Mouse (Mus musculus) heart, postnatal 14 days (tissue): ENCODE measurements around the gene Emx2. TPM values are rescaled to one million over a fixed set of nuclear protein-coding genes. Genes with fewer than 3 reads are reported as not detected.

ENCODE experiments used
- DNase-seq, 2 experiments: peaks; one replicate each; pipeline ENCODE4 v3.0.0; 2021 to 2022
- intact Hi-C: fragments of 180-260 bp; cut with DNase I; formaldehyde crosslinking; loops from one replicate; pipeline ENCODE4 v1.15.1; 2025
- total RNA-seq, 2 experiments: library from RNA; stranded (reverse); gene quantifications; 2 replicates each; pipeline ENCODE4 v1.2.3; 2021

The Emx2 gene
- total RNA-seq, 2 experiments from 2014 or later = not detected

- no peak for DNase-seq
- intact Hi-C loops = no loop called here
These were observed 3.6 kb downstream of the Emx2 start for GRCm38 (mm10) chr19:59461481-59462421.

DNA sequence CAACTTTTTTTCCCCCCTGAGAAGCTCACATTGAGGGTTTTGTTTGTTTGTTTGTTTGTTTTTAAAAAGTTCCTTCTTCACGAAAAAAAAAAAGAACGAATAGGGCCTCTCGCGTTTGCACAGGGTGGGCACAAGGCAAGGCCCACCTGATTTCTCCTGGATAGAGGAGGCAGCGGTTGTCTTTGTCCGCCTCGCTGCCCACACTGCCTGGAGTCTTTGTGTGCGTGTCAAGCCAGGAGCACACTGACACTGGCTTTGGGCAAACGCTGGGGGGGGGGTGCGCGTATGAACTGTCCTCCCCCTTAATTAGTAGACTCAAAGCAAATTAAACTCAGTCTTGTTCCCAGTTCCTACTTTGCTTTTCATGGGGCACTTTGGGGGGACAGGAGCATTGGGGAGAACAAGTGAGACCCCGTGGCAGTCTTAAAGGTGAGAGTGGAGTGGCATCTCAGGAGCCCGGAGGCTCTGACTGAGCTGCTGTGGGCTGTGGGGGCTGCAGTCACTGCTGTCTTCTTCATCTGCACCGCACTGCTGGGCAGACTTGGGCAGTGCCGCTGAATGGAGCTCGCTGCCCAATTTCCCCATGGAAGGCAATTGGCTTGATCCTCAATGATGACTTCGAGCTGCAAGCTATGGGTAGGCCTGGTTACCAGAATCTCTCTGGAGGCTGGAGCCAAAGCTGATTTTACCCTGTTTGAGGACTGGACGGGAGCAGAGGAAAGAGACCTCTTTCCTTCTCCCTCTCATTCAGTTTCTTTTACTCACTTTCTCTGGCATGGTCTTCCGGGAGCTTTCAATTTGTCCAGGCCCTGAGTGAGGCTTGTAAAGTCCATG is 4.5 kb downstream of the Emx2 start:
- intact Hi-C loops = no loop called here

DNA sequence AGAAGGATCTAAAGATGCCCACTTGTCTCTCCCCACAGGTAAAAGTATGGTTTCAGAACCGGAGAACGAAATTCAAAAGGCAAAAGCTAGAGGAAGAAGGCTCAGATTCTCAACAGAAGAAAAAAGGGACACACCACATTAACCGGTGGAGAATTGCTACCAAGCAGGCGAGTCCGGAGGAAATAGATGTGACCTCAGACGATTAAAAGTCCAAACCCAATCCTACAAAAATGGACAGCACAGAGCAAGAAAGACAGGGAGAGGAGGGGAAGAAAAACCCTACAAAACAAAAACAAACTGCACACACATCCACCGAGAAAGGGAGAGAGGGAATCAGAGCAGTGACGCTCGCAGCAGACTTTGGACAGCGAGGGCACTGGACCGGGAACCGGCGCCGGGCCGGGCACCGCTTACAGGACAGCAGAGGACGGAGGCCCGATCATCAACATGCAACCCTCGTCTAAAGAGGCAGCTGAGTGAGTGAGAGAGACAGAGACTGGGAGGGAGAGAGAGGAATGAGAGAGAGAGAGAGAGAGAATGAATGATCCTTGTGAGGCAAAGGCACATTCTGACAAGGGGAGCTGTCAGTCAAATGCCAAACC is 5.8 kb downstream of the Emx2 start:
- intact Hi-C loops = no loop called here
- no peak for DNase-seq

More for the DNA sequence above, 4.5 kb downstream of the Emx2 start:
- DNase-seq = no peak

GRCm38 (mm10) chr19:59465281-59465680 is 7.1 kb downstream of the Emx2 start:
- intact Hi-C loops = no loop called here
- DNase-seq = no peak

- intact Hi-C loops = no loop called here
- no peak for DNase-seq
These were observed 7.7 kb downstream of the Emx2 start for GRCm38 (mm10) chr19:59465751-59466410.

DNA sequence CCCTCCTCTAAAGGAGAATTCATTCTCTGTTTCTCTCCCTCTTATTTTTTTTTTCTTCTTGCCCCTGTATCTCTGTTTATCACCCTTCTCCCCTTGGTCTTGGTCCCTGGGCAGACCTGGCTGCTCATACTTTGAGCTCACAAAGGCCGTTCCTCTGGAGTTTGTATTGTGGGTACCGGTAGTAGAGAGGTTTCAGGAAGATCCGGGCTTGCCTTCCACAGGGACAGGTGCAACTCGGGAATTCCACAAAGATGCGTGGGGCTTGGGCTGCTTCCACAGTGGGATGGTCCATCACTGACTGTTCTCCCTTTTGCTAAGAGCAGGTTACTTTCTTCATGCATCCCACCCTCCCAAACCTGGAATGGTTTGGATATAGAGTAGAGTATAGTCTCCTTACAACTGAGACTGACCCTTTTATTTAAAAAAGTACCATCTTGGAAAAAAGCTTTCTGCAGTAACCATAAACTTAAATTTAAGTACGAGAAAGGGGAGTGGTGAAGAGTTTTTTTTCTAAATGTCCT is 8.3 kb downstream of the Emx2 start:
- intact Hi-C loops = no loop called here
- DNase-seq = no peak

- DNase-seq = no peak
- intact Hi-C loops = no loop called here
These were observed 8.8 kb downstream of the Emx2 start for GRCm38 (mm10) chr19:59467016-59467412.

- no peak for DNase-seq
- intact Hi-C loops = no loop called here
These were observed 9.4 kb downstream of the Emx2 start for GRCm38 (mm10) chr19:59467413-59468064.

- intact Hi-C loops = no loop called here
- no peak for DNase-seq
These were observed 10.1 kb downstream of the Emx2 start for GRCm38 (mm10) chr19:59468065-59468810.

DNA sequence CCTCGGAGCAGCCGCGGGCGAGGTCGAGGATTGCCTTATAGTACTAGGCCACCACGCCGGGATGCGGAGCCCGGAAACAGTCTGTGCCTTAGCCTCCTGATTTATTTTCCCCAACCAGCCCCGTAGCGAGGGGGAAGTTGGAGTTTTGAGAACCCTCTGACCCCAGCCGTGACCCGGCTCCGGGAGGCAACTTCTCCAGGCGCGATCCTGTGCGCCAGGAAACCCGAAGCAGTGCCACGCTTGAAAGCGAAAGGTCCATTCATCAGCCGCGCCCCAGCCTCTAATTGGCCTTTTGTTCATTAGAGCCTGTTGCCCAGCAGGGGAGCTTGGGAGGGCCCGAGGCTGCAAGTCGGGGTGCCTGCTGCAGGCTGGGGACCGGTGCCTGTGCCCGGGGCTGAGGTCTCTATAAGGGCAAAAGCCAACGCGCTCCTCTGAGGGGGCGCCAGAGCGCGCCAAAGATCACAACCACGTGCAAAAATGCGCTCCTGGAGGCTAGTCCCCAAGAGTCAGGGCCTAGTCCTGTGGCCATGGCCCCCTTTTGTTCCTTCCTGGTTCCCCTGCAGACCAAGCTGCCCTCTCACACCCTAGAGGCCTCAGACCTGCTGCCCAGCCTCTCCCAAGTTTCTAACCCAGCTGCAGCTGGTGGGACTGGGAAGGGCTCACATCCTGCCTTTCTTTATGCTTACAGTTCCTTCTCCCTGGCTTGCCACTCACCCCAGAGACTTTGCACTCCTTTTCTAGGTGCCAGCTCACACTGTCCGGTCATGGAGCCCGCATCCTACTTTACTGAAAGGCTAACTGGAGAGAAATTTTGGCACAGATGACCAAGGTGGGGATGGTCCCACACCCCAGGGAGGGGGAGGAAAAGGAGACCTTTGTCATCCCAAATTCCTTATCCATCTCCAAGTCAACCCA is 11.1 kb downstream of the Emx2 start:
- DNase-seq = no peak
- intact Hi-C loops = no loop called here

- intact Hi-C loops = no loop called here
- no peak for DNase-seq
These were observed 12.0 kb downstream of the Emx2 start for GRCm38 (mm10) chr19:59470074-59470630.

- no peak for DNase-seq
- intact Hi-C loops = no loop called here
These were observed 12.7 kb downstream of the Emx2 start for GRCm38 (mm10) chr19:59470913-59471312.

DNA sequence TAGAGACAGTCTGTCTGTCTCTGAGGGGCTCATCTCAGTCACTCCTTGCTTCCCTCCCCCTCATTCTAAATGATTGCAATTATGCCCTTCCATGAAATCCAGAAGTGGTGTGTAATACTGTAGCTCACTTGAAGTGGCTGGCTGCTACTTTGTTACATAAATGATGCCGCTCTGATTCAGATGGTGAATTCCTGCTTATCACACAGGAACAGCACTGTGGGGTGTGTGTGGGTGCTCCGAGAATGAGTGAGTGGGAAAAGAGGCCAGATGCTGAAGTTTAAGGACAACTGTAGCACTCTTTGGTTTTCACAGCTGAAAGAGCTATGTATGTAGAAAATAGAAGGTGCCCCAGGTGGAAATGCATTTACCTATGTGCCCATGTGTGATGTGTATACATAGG is 14.7 kb downstream of the Emx2 start:
- intact Hi-C loops = no loop called here
- no peak for DNase-seq

DNA sequence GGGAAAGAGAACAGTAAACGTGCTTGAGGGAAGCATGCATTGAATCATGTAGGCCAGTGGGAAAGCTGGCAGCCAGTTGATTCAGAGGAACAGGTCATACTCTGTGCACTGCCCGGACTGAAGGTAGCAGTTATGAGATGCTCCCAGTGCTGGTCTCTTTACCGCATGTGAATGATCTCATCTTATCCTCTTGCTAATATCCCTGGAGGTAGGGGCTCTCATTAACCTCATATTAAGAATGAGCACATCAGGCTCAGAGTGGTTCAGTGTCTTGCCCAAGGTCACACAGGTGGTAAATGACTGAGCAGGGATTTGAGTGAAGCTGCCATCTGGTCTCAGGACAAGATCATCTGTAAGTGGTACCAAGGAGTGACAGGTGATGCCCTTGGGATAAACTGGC is 21.7 kb downstream of the Emx2 start:
- DNase-seq = no peak
- intact Hi-C loops = no loop called here

GRCm38 (mm10) chr19:59480563-59480962 is 22.4 kb downstream of the Emx2 start:
- no peak for DNase-seq
- intact Hi-C loops = no loop called here

- intact Hi-C loops = no loop called here
- no peak for DNase-seq
These were observed 34.1 kb downstream of the Emx2 start for GRCm38 (mm10) chr19:59492258-59492657.

GRCm38 (mm10) chr19:59496832-59497231 is 38.7 kb downstream of the Emx2 start:
- intact Hi-C loops = no loop called here

GRCm38 (mm10) chr19:59508896-59509295 is 50.7 kb downstream of the Emx2 start:
- no peak for DNase-seq
- intact Hi-C loops = no loop called here

More at GRCm38 (mm10) chr19:59496832-59497231, 38.7 kb downstream of the Emx2 start:
- DNase-seq = no peak
